Mouse (Mus musculus) liver, adult 2 months (tissue): Measurements from ENCODE around the gene Mettl3.

ENCODE experiments used
- CTCF ChIP-seq: fragments of 200-500 bp; IDR thresholded peaks from 2 replicates; pipeline ENCODE4 v1.5.1; 2011; ENCODE audit warnings: low read depth, low read length, control low read depth
- POLR2A ChIP-seq: fragments of 200-500 bp; IDR thresholded peaks from 2 replicates; pipeline ENCODE4 v1.6.1; 2011; ENCODE audit warnings: low read length, control low read depth; ENCODE audit not compliant: insufficient read depth; ENCODE audit errors: extremely low read depth

DNA sequence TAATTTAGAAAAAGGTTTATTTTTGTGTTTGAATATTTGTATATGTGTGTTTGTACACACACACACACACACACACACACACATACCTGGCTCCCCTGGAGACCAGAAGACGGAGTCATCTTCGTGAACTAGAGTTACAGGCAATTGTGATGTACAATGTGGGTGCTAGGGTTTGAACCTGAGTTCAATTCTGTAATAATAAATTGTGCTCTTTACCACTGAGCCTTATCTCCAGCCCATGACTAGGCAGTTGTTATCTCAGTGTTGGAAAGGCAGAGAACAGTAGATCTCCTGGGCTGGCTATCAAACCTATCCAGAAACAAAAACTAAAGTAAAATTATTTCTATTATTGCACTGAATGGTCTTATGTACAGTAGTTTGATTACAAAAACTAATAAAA is 1.2 kb upstream of the Mettl3 start:
- TF ChIP-seq POLR2A (no peak), CTCF (no peak)
